In genomic region chr8:91329461-91329850, GRCm38 (mm10) we compare ENCODE assay signal across 10 mouse cellular contexts. TPM values are rescaled to one million over a fixed set of nuclear protein-coding genes. Genes with fewer than 3 reads are reported as not detected.
DNase-seq lines count a peak whose midpoint lies in the region; ATAC-seq and TF ChIP-seq lines count a peak whose summit lies in the region.
"Had no signal": no experiment of that assay in that cellular context is flagged by ENCODE, and none has a peak within 500 bp of the region (broad histone marks: within the 10 kb centered on the region; RNA-seq: fewer than 3 reads in every experiment).

No protein-coding gene starts in this region.

- peaks cover 38% of the 10 kb centered on the region for H3K4me1 ChIP-seq in lung, embryonic 16.5 days (replicated peaks; ENCODE audit: control insufficient read depth, insufficient read depth, low read length)
- peaks cover 11% of the 10 kb centered on the region for H3K4me1 ChIP-seq in lung, adult 2 months (ENCODE audit: control insufficient read depth, insufficient read depth, low read length)
- H3K4me1 ChIP-seq in forebrain, embryonic 15.5 days, result peaks cover 48% of the 10 kb centered on the region
- H3K4me1 ChIP-seq in limb, embryonic 13.5 days, result peaks cover 34% of the 10 kb centered on the region
- peaks cover 53% of the 10 kb centered on the region for H3K4me1 ChIP-seq in neural tube, embryonic 13.5 days (replicated peaks)

- no peak overlapping the region for H3K4me2 ChIP-seq in lung, embryonic 16.5 days (ENCODE audit: low read depth, low read length)
- no peak overlapping the region for H3K4me2 ChIP-seq in forebrain, embryonic 15.5 days (replicated peaks)
- H3K4me2 ChIP-seq in limb, embryonic 13.5 days (replicated peaks), result peak overlapping the region; percentile 23
- peak overlapping the region; percentile 44 for H3K4me2 ChIP-seq in neural tube, embryonic 13.5 days

- ATAC-seq in lung, embryonic 16.5 days (ENCODE audit: low read depth), result no peak
- 0 out of 2 replicates have a peak, but pooled peaks have one; percentile 11 for ATAC-seq in forebrain, embryonic 15.5 days (replicated peaks)
- ATAC-seq in limb, embryonic 13.5 days (ENCODE audit: low FRiP score, low read depth), result no peak
- no peak for ATAC-seq in neural tube, embryonic 13.5 days (ENCODE audit: low read depth)

- TF ChIP-seq POLR2A in lung, adult 2 months (IDR thresholded peaks at IDR 0.05; ENCODE audit: borderline replicate concordance, extremely low read depth, low read depth, low read length), result no peak

- H3K4me3 ChIP-seq in lung, embryonic 16.5 days (ENCODE audit: low read length), result no peak overlapping the region
- no peak overlapping the region for H3K4me3 ChIP-seq in lung, adult 2 months (replicated peaks; ENCODE audit: extremely low read depth, low read depth, low read length)
- no peak overlapping the region for H3K4me3 ChIP-seq in forebrain, embryonic 15.5 days
- H3K4me3 ChIP-seq in limb, embryonic 13.5 days, result no peak overlapping the region
- no peak overlapping the region for H3K4me3 ChIP-seq in neural tube, embryonic 13.5 days

- H3K27me3 ChIP-seq in lung, embryonic 16.5 days (ENCODE audit: control insufficient read depth, insufficient read depth, low read depth, low read length), result no peaks in the 10 kb centered on the region
- H3K27me3 ChIP-seq in forebrain, embryonic 15.5 days, result no peaks in the 10 kb centered on the region
- H3K27me3 ChIP-seq in limb, embryonic 13.5 days, result no peaks in the 10 kb centered on the region
- no peaks in the 10 kb centered on the region for H3K27me3 ChIP-seq in neural tube, embryonic 13.5 days

- TF ChIP-seq CTCF in lung, adult 2 months (IDR thresholded peaks at IDR 0.05; ENCODE audit: insufficient read depth, low read length), result no peak

- no peak for DNase-seq in lung, adult 2 months
- no peak for DNase-seq in cerebellum, adult 8-10 months
- DNase-seq in adrenal gland, adult 2 months, result no peak
- no peak for DNase-seq in adrenal gland, postnatal 10 days
- DNase-seq: gastrocnemius, postnatal 10 days had no signal

- peak overlapping the region; percentile 19 for H3K27ac ChIP-seq in lung, embryonic 16.5 days (ENCODE audit: low read length)
- H3K27ac ChIP-seq in forebrain, embryonic 15.5 days (replicated peaks), result peak overlapping the region; percentile 72
- H3K27ac ChIP-seq in limb, embryonic 13.5 days, result 0 out of 2 replicates have a peak overlapping the region, but pooled peaks have one; percentile 48
- H3K27ac ChIP-seq in neural tube, embryonic 13.5 days (replicated peaks), result peak overlapping the region; percentile 87
- H3K27ac ChIP-seq: liver, embryonic 14.5 days had no signal

- peak overlapping the region; percentile 48; the same call in 1 of the 2 replicates for H3K9ac ChIP-seq in lung, embryonic 16.5 days (ENCODE audit: low read length)
- 0 out of 2 replicates have a peak overlapping the region, but pooled peaks have one; percentile 27 for H3K9ac ChIP-seq in forebrain, embryonic 15.5 days (replicated peaks)
- H3K9ac ChIP-seq in limb, embryonic 13.5 days, result peak overlapping the region; percentile 59
- H3K9ac ChIP-seq in neural tube, embryonic 13.5 days, result peak overlapping the region; percentile 38
- H3K9ac ChIP-seq: liver, embryonic 14.5 days had no signal

- no peaks in the 10 kb centered on the region for H3K9me3 ChIP-seq in lung, embryonic 16.5 days (ENCODE audit: control insufficient read depth, low read length)
- H3K9me3 ChIP-seq in forebrain, embryonic 15.5 days, result no peaks in the 10 kb centered on the region
- H3K9me3 ChIP-seq in limb, embryonic 13.5 days, result no peaks in the 10 kb centered on the region
- H3K9me3 ChIP-seq in neural tube, embryonic 13.5 days, result no peaks in the 10 kb centered on the region

- no peaks in the 10 kb centered on the region for H3K36me3 ChIP-seq in lung, embryonic 16.5 days (ENCODE audit: control insufficient read depth, insufficient read depth, low read length)
- no peaks in the 10 kb centered on the region for H3K36me3 ChIP-seq in forebrain, embryonic 15.5 days
- H3K36me3 ChIP-seq in limb, embryonic 13.5 days, result peaks cover 19% of the 10 kb centered on the region
- H3K36me3 ChIP-seq in neural tube, embryonic 13.5 days, result no peaks in the 10 kb centered on the region

- WGBS in lung, embryonic 16.5 days, result 33% methylated on average over 6 of the region's 6 CpGs
- WGBS in lung, adult 2 months, result 48% methylated on average over 6 of the region's 6 CpGs
- WGBS in forebrain, embryonic 15.5 days, result 39% methylated on average over 6 of the region's 6 CpGs
- 16% methylated on average over 6 of the region's 6 CpGs for WGBS in limb, embryonic 13.5 days
- WGBS in neural tube, embryonic 13.5 days, result 34% methylated on average over 6 of the region's 6 CpGs

RNA-seq across cellular contexts. Expression of gene Fto, which starts 16.1 kb away (rescaled TPM):
- 89.2 and 97.2 TPM in 2 replicates for polyA plus RNA-seq in lung, embryonic 16.5 days (2015; fragmentation: Nextera tagmentation; extraction: Ambion mirVana)
- 25.6 and 39.7 TPM in 2 replicates for polyA plus RNA-seq in lung, adult 2 months (2012; rRNA removed)
- polyA plus RNA-seq in forebrain, embryonic 15.5 days (2015; fragmentation: Nextera tagmentation; extraction: Ambion mirVana), result 111 and 114 TPM in 2 replicates
- polyA plus RNA-seq in limb, embryonic 13.5 days (2015; fragmentation: Nextera tagmentation; extraction: Ambion mirVana), result 98.8 and 106 TPM in 2 replicates
- polyA plus RNA-seq in neural tube, embryonic 13.5 days (2015; fragmentation: Nextera tagmentation; extraction: Ambion mirVana), result 120 and 125 TPM in 2 replicates
- 10 to 100 TPM; 74.8 to 77.1 TPM for total RNA-seq in adrenal gland, adult 2 months (2021)
- 19.2 and 22.0 TPM in 2 replicates for polyA plus RNA-seq in adrenal gland, adult 2 months (2012; rRNA removed)
- total RNA-seq in adrenal gland, postnatal 10 days (2021), result 10 to 100 TPM; 64.6 to 79.4 TPM

RNA-seq across cellular contexts. Expression of gene Rpgrip1l, which starts 16.4 kb away (rescaled TPM):
- polyA plus RNA-seq in lung, embryonic 16.5 days (2015; fragmentation: Nextera tagmentation; extraction: Ambion mirVana), result 11.0 and 12.9 TPM in 2 replicates
- 1.6 and 3.6 TPM in 2 replicates for polyA plus RNA-seq in lung, adult 2 months (2012; rRNA removed)
- 13.6 and 14.0 TPM in 2 replicates for polyA plus RNA-seq in forebrain, embryonic 15.5 days (2015; fragmentation: Nextera tagmentation; extraction: Ambion mirVana)
- polyA plus RNA-seq in limb, embryonic 13.5 days (2015; fragmentation: Nextera tagmentation; extraction: Ambion mirVana), result 16.4 and 19.1 TPM in 2 replicates
- 10.1 and 16.0 TPM in 2 replicates for polyA plus RNA-seq in neural tube, embryonic 13.5 days (2015; fragmentation: Nextera tagmentation; extraction: Ambion mirVana)
- total RNA-seq in adrenal gland, adult 2 months (2021), result 1 to 10 TPM; 7.2 to 8.1 TPM
- polyA plus RNA-seq in adrenal gland, adult 2 months (2012; rRNA removed), result 0.27 and 0.28 TPM in 2 replicates
- 1 to 10 TPM; 5.8 to 6.2 TPM for total RNA-seq in adrenal gland, postnatal 10 days (2021)

Comparison
In these comparisons a context has a peak if more than half of its experiments do, and no peak if none do; other contexts are left out.
1. H3K27ac ChIP-seq: peak in every context shown above with its lines; median percentile 87 in neural tube, embryonic 13.5 days; 72 in forebrain, embryonic 15.5 days; 48 in limb, embryonic 13.5 days; 19 in lung, embryonic 16.5 days.
2. H3K4me2 ChIP-seq: peak in limb, embryonic 13.5 days (single experiment) and neural tube, embryonic 13.5 days (single experiment); none in lung, embryonic 16.5 days (single experiment) and forebrain, embryonic 15.5 days (single experiment).
3. Peak in every context shown above with its lines, with median percentiles within 50 percentile points of each other: H3K9ac ChIP-seq.